8 mouse cellular contexts compared by ENCODE assay signal in genomic region chr17:21473362-21474190, GRCm38 (mm10). TPM values are rescaled to one million over a fixed set of nuclear protein-coding genes. Genes with fewer than 3 reads are reported as not detected.
DNase-seq lines count a peak whose midpoint lies in the region; ATAC-seq lines count a peak whose summit lies in the region.

No protein-coding gene starts in this region.

- H3K27me3 ChIP-seq in embryonic facial prominence, embryonic 11.5 days (ENCODE audit: control insufficient read depth, insufficient read depth, low read length) = no peaks in the 10 kb centered on the region

- peak; percentile 65; the same call in 1 of the 2 replicates for ATAC-seq in embryonic facial prominence, embryonic 11.5 days (replicated peaks; ENCODE audit: insufficient number of reproducible peaks, low FRiP score, low TSS enrichment, low read depth)
- ATAC-seq in monocyte, adult 5-6 weeks (replicated peaks; ENCODE audit: insufficient number of reproducible peaks, low FRiP score, low TSS enrichment, poor library complexity, severe bottlenecking) = 0 out of 2 replicates have a peak, but pooled peaks have one; percentile 43
- no peak; the same call in 1 of the 2 replicates for ATAC-seq in erythroblast, adult 5-6 weeks (replicated peaks; ENCODE audit: low FRiP score, poor library complexity, severe bottlenecking)

- no peak overlapping the region for H3K4me3 ChIP-seq in embryonic facial prominence, embryonic 11.5 days (ENCODE audit: low read depth, low read length)

- no peaks in the 10 kb centered on the region for H3K36me3 ChIP-seq in embryonic facial prominence, embryonic 11.5 days (replicated peaks; ENCODE audit: control insufficient read depth, insufficient read depth, low read depth, low read length)

- H3K9ac ChIP-seq in embryonic facial prominence, embryonic 11.5 days (replicated peaks; ENCODE audit: low read length) = no peak overlapping the region

- 18% methylated on average over 14 of the region's 14 CpGs for WGBS in embryonic facial prominence, embryonic 11.5 days

- H3K4me1 ChIP-seq in embryonic facial prominence, embryonic 11.5 days (ENCODE audit: control insufficient read depth, insufficient read depth, low read length) = no peaks in the 10 kb centered on the region

- H3K4me2 ChIP-seq in embryonic facial prominence, embryonic 11.5 days (ENCODE audit: low read depth, low read length) = no peak overlapping the region

- H3K9me3 ChIP-seq in embryonic facial prominence, embryonic 11.5 days (replicated peaks; ENCODE audit: control insufficient read depth, low read length) = no peaks in the 10 kb centered on the region

- peak; percentile 47 for DNase-seq in 3T3-L1 (ENCODE audit: low read depth, low spot score)
- peak; percentile 61 for DNase-seq in CD4-positive, CD25-positive, alpha-beta regulatory T cell, adult 2 months (ENCODE audit: low read depth, low spot score)
- peak; percentile 71 for DNase-seq in embryonic facial prominence, embryonic 11.5 days (ENCODE audit: low spot score)
- peak; percentile 31 to 71 for DNase-seq in kidney, postnatal 36 days
- DNase-seq in ovary, postnatal 36 days (ENCODE audit: low spot score) = no peak
- DNase-seq in layer of hippocampus, adult 8-10 months (ENCODE audit: low spot score in 2 of 2) = no peak

- no peak overlapping the region for H3K27ac ChIP-seq in embryonic facial prominence, embryonic 11.5 days (replicated peaks; ENCODE audit: low read depth, low read length)

RNA-seq across cellular contexts. Expression of gene Zfp53, which starts 15.2 kb away (rescaled TPM):
- polyA plus RNA-seq in embryonic facial prominence, embryonic 11.5 days (2014; fragmentation: Nextera tagmentation; extraction: Ambion mirVana) = 10.3 and 10.4 TPM in 2 replicates
- total RNA-seq in monocyte, adult 5-6 weeks (2017) = 39.0 to 49.6 TPM (median 42.5 TPM) in 3 replicates
- total RNA-seq in erythroblast, adult 5-6 weeks (2015; ENCODE audit: low replicate concordance) = 2.1 and 15.8 TPM in 2 replicates
- total RNA-seq in erythroblast, adult 5-6 weeks (2017; ENCODE audit: low replicate concordance) = 0.84 and 6.5 TPM in 2 replicates
- 1 to 10 TPM; 4.3 to 6.4 (median 5.3) TPM for total RNA-seq in layer of hippocampus, adult 8-10 months (2022)

RNA-seq across cellular contexts. Expression of gene Zfp51, which starts 23.4 kb away (rescaled TPM):
- polyA plus RNA-seq in embryonic facial prominence, embryonic 11.5 days (2014; fragmentation: Nextera tagmentation; extraction: Ambion mirVana) = 18.1 and 20.2 TPM in 2 replicates
- total RNA-seq in monocyte, adult 5-6 weeks (2017) = 26.6 to 33.0 TPM (median 27.2 TPM) in 3 replicates
- total RNA-seq in erythroblast, adult 5-6 weeks (2015; ENCODE audit: low replicate concordance) = 4.0 and 5.4 TPM in 2 replicates
- 1.7 and 4.0 TPM in 2 replicates for total RNA-seq in erythroblast, adult 5-6 weeks (2017; ENCODE audit: low replicate concordance)
- total RNA-seq in layer of hippocampus, adult 8-10 months (2022) = 1 to 10 TPM; 3.5 to 5.3 (median 4.6) TPM

RNA-seq across cellular contexts. Expression of gene Zfp54, which starts 50.5 kb away (rescaled TPM):
- polyA plus RNA-seq in embryonic facial prominence, embryonic 11.5 days (2014; fragmentation: Nextera tagmentation; extraction: Ambion mirVana) = 3.6 and 4.1 TPM in 2 replicates
- total RNA-seq in monocyte, adult 5-6 weeks (2017) = 3.5 to 11.0 TPM (median 10.3 TPM) in 3 replicates
- 0.58 and 2.7 TPM in 2 replicates for total RNA-seq in erythroblast, adult 5-6 weeks (2015; ENCODE audit: low replicate concordance)
- total RNA-seq in erythroblast, adult 5-6 weeks (2017; ENCODE audit: low replicate concordance) = 1.3 and 3.8 TPM in 2 replicates
- total RNA-seq in layer of hippocampus, adult 8-10 months (2022) = 1 to 10 TPM in 1 of 4 experiments, under 1 TPM in 3; 0.84 to 1.6 (median 0.87) TPM

Comparison
In these comparisons a context has a peak if more than half of its experiments do, and no peak if none do; other contexts are left out.
1. DNase-seq: peak in 3T3-L1 (single experiment), CD4-positive, CD25-positive, alpha-beta regulatory T cell, adult 2 months (single experiment), embryonic facial prominence, embryonic 11.5 days (single experiment) and kidney, postnatal 36 days (2 of 2); none in ovary, postnatal 36 days (single experiment) and layer of hippocampus, adult 8-10 months (0 of 2).